Mouse (Mus musculus) midbrain, postnatal 0 days (tissue): ENCODE results near the gene Snai1. TPM values are rescaled to one million over a fixed set of nuclear protein-coding genes. Genes with fewer than 3 reads are reported as not detected.

ENCODE experiments used
- ATAC-seq: fragments of 200-750 bp; cut with Nextera tagmentation; 2 replicates; pipeline ENCODE4 v1.8.0; 2017; ENCODE audit warnings: moderate number of reproducible peaks, mild to moderate bottlenecking, moderate TSS enrichment, moderate library complexity; ENCODE audit not compliant: low FRiP score
- DNase-seq: peaks from one replicate; pipeline ENCODE4 v3.0.0-alpha.2; 2015; ENCODE audit warnings: low spot score
- H3K27ac ChIP-seq: fragments of 300-500 bp; sonication (generic); 2 replicates; pipeline ENCODE4 v1.5.1; 2014; ENCODE audit warnings: low read depth, mild to moderate bottlenecking, low read length, mixed read lengths
- H3K27me3 ChIP-seq: fragments of 300-500 bp; sonication (generic); 2 replicates; pipeline ENCODE4 v1.6.1; 2014; ENCODE audit warnings: low read length, control low read depth, mixed read lengths; ENCODE audit not compliant: insufficient read depth
- H3K36me3 ChIP-seq: fragments of 300-500 bp; sonication (generic); 2 replicates; pipeline ENCODE4 v1.6.1; 2014; ENCODE audit warnings: low read length, control low read depth, mixed read lengths; ENCODE audit not compliant: insufficient read depth
- H3K4me1 ChIP-seq: fragments of 300-500 bp; sonication (generic); 2 replicates; pipeline ENCODE4 v1.6.1; 2014; ENCODE audit warnings: mild to moderate bottlenecking, control low read depth, antibody characterized with exemption, low read length, mixed read lengths; ENCODE audit not compliant: insufficient read depth
- H3K4me2 ChIP-seq: fragments of 300-500 bp; sonication (generic); 2 replicates; pipeline ENCODE4 v1.6.1; 2014; ENCODE audit warnings: low read depth, mild to moderate bottlenecking, low read length, mixed read lengths; ENCODE audit not compliant: poor library complexity, severe bottlenecking
- H3K4me3 ChIP-seq: fragments of 300-500 bp; sonication (generic); 2 replicates; pipeline ENCODE4 v1.5.1; 2014; ENCODE audit warnings: low read depth, mild to moderate bottlenecking, low read length, moderate library complexity
- H3K9ac ChIP-seq: fragments of 300-500 bp; sonication (generic); replicated peaks from 2 replicates; pipeline ENCODE4 v1.6.1; 2014; ENCODE audit warnings: mild to moderate bottlenecking, low read length, moderate library complexity, mixed read lengths; ENCODE audit not compliant: poor library complexity, severe bottlenecking
- H3K9me3 ChIP-seq: fragments of 300-500 bp; sonication (generic); 2 replicates; pipeline ENCODE4 v1.6.1; 2016; ENCODE audit warnings: low read length, control low read depth
- CTCF ChIP-seq: IDR thresholded peaks from 2 replicates; pipeline ENCODE4 v1.5.1; 2016; ENCODE audit warnings: antibody characterized with exemption, mild to moderate bottlenecking
- WGBS: fragments of 180-500 bp; shearing (Covaris S2); extraction: QIAGEN DNeasy Blood & Tissue Kit; methylation state at CpG from one replicate; pipeline ENCODE4 v1.1.7; 2014; 5-methylcytosine and 5-hydroxymethylcytosine counted together
- polyA plus RNA-seq: library from polyadenylated mRNA; unstranded; fragments of >200 nt; fragmentation: Nextera tagmentation; extraction: Ambion mirVana; gene quantifications from 2 replicates; pipeline ENCODE4 v1.2.1, GENCODE M21; 2015
- total RNA-seq: library from RNA; depleted of rRNA; stranded (reverse); fragments of >200 nt; gene quantifications from 2 replicates; pipeline ENCODE4 v1.2.3, GENCODE M21; 2014

The Snai1 gene
- total and polyA plus RNA-seq, 2 experiments from 2014 or later = 0.71 to 3.8 TPM

GRCm38 (mm10) chr2:167540477-167541110, 2.6 kb downstream of the Snai1 start:
- H3K4me1 ChIP-seq = peaks cover 7% of the 10 kb centered on the region
- no peak overlapping the region for H3K27ac ChIP-seq
- 20% methylated on average over 12 of the region's 12 CpGs for WGBS
- DNase-seq = no peak
- peak overlapping the region; percentile 9; the same call in 1 of the 2 replicates for H3K4me2 ChIP-seq
- H3K4me3 ChIP-seq = no peak overlapping the region
- H3K9ac ChIP-seq = no peak overlapping the region
- H3K36me3 ChIP-seq = no peaks in the 10 kb centered on the region
- no peak for TF ChIP-seq CTCF
- H3K27me3 ChIP-seq = peaks cover 36% of the 10 kb centered on the region
- ATAC-seq = no peak
- no peaks in the 10 kb centered on the region for H3K9me3 ChIP-seq

GRCm38 (mm10) chr2:167541324-167541723, 3.3 kb downstream of the Snai1 start:
- H3K4me2 ChIP-seq = 0 out of 2 replicates have a peak overlapping the region, but pooled peaks have one; percentile 9
- H3K4me3 ChIP-seq = no peak overlapping the region
- H3K36me3 ChIP-seq = no peaks in the 10 kb centered on the region

GRCm38 (mm10) chr2:167541761-167542160, 3.8 kb downstream of the Snai1 start:
- no peak overlapping the region for H3K4me2 ChIP-seq
- 75% methylated on average over 12 of the region's 12 CpGs for WGBS
- no peak overlapping the region for H3K9ac ChIP-seq
- no peaks in the 10 kb centered on the region for H3K9me3 ChIP-seq
- peaks cover 29% of the 10 kb centered on the region for H3K27me3 ChIP-seq
- DNase-seq = no peak
- no peaks in the 10 kb centered on the region for H3K36me3 ChIP-seq
- TF ChIP-seq CTCF = no peak
- ATAC-seq = no peak
- no peak overlapping the region for H3K4me3 ChIP-seq
- H3K27ac ChIP-seq = no peak overlapping the region
- peaks cover 7% of the 10 kb centered on the region for H3K4me1 ChIP-seq

More at GRCm38 (mm10) chr2:167541324-167541723, 3.3 kb downstream of the Snai1 start:
- H3K27me3 ChIP-seq = peaks cover 34% of the 10 kb centered on the region
- WGBS = 14% methylated on average over 6 of the region's 6 CpGs
- no peak for DNase-seq
- no peak for TF ChIP-seq CTCF
- ATAC-seq = no peak
- no peak overlapping the region for H3K9ac ChIP-seq
- no peaks in the 10 kb centered on the region for H3K9me3 ChIP-seq
- no peak overlapping the region for H3K27ac ChIP-seq
- peaks cover 7% of the 10 kb centered on the region for H3K4me1 ChIP-seq

- DNase-seq (no peak), ATAC-seq (no peak)
- WGBS = 83% methylated on average over 4 of the region's 4 CpGs
- no peak overlapping the region for H3K9ac ChIP-seq
- no peaks in the 10 kb centered on the region for H3K9me3 ChIP-seq
- no peak for TF ChIP-seq CTCF
- H3K4me1 ChIP-seq = peaks cover 7% of the 10 kb centered on the region
- H3K4me3 ChIP-seq = no peak overlapping the region
- no peak overlapping the region for H3K27ac ChIP-seq
- peaks cover 23% of the 10 kb centered on the region for H3K27me3 ChIP-seq
- H3K36me3 ChIP-seq = no peaks in the 10 kb centered on the region
- H3K4me2 ChIP-seq = no peak overlapping the region
Measured at GRCm38 (mm10) chr2:167542361-167542760, 4.4 kb downstream of the Snai1 start.

- WGBS = 48% methylated on average over 16 of the region's 16 CpGs
- H3K4me3 ChIP-seq = no peak overlapping the region
- ATAC-seq = no peak
- no peak overlapping the region for H3K9ac ChIP-seq
- no peak for TF ChIP-seq CTCF
- H3K27ac ChIP-seq = peak overlapping the region; percentile 38; the same call in 1 of the 2 replicates
- peaks cover 19% of the 10 kb centered on the region for H3K27me3 ChIP-seq
- peaks cover 2% of the 10 kb centered on the region; the same call in 1 of the 2 replicates for H3K4me1 ChIP-seq
- H3K36me3 ChIP-seq = no peaks in the 10 kb centered on the region
- H3K4me2 ChIP-seq = no peak overlapping the region
- no peaks in the 10 kb centered on the region for H3K9me3 ChIP-seq
- DNase-seq = no peak
Measured at GRCm38 (mm10) chr2:167543121-167544003, 5.4 kb downstream of the Snai1 start.

GRCm38 (mm10) chr2:167544004-167544356, 6.0 kb downstream of the Snai1 start:
- no peaks in the 10 kb centered on the region for H3K36me3 ChIP-seq
- DNase-seq (no peak), ATAC-seq (no peak)
- H3K4me3 ChIP-seq = no peak overlapping the region
- H3K27me3 ChIP-seq = peaks cover 13% of the 10 kb centered on the region
- H3K9me3 ChIP-seq = no peaks in the 10 kb centered on the region
- no peak overlapping the region for H3K9ac ChIP-seq
- no peaks in the 10 kb centered on the region for H3K4me1 ChIP-seq
- no peak overlapping the region for H3K4me2 ChIP-seq
- TF ChIP-seq CTCF = no peak
- peak overlapping the region; percentile 38; the same call in 1 of the 2 replicates for H3K27ac ChIP-seq
- WGBS = 26% methylated on average over 4 of the region's 4 CpGs
